Mouse (Mus musculus): ENCODE data around the gene Rabgap1l.

DNA sequence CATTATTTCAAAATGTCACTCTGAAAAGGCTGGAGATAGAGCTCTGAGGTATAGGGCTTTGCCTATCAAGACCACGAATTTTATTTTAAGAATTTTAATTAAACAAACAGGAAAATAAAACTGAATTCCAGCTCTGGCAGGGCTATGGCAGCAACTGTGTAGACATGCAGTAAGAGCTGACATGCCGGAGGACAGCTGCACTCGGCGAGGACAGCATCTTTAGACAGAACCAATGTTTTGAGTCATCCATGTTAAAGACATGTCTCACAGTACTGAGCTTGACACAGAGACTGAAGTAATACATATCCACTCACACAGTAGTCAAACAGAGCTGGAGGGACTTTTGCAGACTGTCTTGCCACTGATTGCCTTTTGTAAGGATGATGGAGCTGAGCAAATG is 532.4 kb downstream of the Rabgap1l start:
- TF ChIP-seq CTCF (IDR thresholded peaks at IDR 0.05; ENCODE audit: control insufficient read depth, insufficient read depth, insufficient replicate concordance, low read depth, low read length): no peak
- TF ChIP-seq POLR2A (IDR thresholded peaks at IDR 0.05; ENCODE audit: control insufficient read depth, low read depth, low read length): no peak
